Mouse (Mus musculus) embryonic fibroblast, embryonic 13.5 days (primary cell): Measurements from ENCODE around the gene Gm20388. TPM values are rescaled to one million over a fixed set of nuclear protein-coding genes. Genes with fewer than 3 reads are reported as not detected.

Source experiments
- H3K27ac ChIP-seq: 2 replicates; pipeline ENCODE4 v1.5.1; 2012; ENCODE audit warnings: low read length, control low read depth, inconsistent platforms; ENCODE audit not compliant: insufficient read depth
- H3K4me1 ChIP-seq: 2 replicates; pipeline ENCODE4 v1.6.1; 2011; ENCODE audit warnings: low read length; ENCODE audit not compliant: control insufficient read depth, insufficient read depth
- H3K4me3 ChIP-seq: 2 replicates; pipeline ENCODE4 v1.5.1; 2011; ENCODE audit warnings: mild to moderate bottlenecking, control low read depth, low read length; ENCODE audit not compliant: insufficient read depth
- CTCF ChIP-seq: IDR thresholded peaks from 2 replicates; pipeline ENCODE4 v1.5.1; 2011; ENCODE audit warnings: mild to moderate bottlenecking, control low read depth, low read length, moderate library complexity, borderline replicate concordance; ENCODE audit not compliant: insufficient read depth
- POLR2A ChIP-seq: IDR thresholded peaks from 2 replicates; pipeline ENCODE4 v1.6.1; 2011; ENCODE audit warnings: low read depth, mild to moderate bottlenecking, control low read depth, low read length, moderate library complexity
- polyA plus RNA-seq: library from polyadenylated mRNA; stranded (reverse); fragments of >200 nt; gene quantifications from 2 replicates; pipeline ENCODE4 v1.2.4, GENCODE M21; 2011; ENCODE audit warnings: low read depth; ENCODE audit not compliant: missing spikeins, insufficient read length

Gm20388 gene
- polyA plus RNA-seq, 1 experiment: 82.8 TPM

DNA sequence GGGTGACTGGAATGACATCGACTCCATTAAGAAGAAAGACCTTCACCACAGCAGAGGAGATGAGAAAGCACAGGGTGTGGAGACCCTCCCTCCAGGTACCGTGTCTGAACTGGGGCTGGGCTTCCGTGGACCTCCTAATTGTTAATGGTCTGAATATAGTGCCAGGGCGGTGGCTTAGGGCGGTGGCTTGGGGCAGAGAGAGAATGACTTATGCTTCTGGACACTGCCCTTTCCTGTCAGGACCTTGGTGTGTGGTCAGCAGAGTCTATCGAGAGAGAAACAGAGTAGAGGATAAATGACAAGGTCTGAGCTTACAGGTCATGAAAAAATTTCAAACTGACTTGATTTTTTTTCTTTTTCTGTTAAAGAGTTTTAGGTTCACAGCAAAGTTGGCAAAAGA, 4384.7 kb downstream of the Gm20388 start:
- Histone ChIP-seq H3K4me1 (peaks cover 20% of the 10 kb centered on the region), H3K27ac (no peak overlapping the region), H3K4me3 (no peak overlapping the region)
- TF ChIP-seq CTCF: no peak
- TF ChIP-seq POLR2A: no peak

DNA sequence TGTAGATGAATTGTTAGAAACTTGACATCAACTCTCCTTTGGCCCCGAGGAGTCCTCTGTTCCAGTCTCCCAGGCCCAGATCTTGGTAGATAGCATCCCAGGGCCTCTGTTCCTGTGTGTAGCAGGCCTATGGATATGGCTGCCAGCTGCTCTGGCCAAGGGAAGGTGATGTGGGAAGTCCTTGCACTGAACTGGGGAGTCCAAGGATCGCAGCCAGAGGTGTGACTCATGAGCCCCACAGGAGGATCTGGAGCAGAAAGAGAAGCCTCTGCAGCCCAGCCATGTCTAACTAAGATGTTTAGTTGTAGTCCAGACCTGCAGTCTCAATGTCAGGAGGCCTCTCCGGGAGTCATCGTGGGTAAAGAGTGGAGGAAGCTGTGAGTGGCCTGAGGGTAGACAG, 4390.9 kb downstream of the Gm20388 start:
- Histone ChIP-seq H3K4me1 (peaks cover 3% of the 10 kb centered on the region; the same call in 1 of the 2 replicates), H3K27ac (no peak overlapping the region), H3K4me3 (no peak overlapping the region)
- TF ChIP-seq POLR2A (no peak), CTCF (no peak)

DNA sequence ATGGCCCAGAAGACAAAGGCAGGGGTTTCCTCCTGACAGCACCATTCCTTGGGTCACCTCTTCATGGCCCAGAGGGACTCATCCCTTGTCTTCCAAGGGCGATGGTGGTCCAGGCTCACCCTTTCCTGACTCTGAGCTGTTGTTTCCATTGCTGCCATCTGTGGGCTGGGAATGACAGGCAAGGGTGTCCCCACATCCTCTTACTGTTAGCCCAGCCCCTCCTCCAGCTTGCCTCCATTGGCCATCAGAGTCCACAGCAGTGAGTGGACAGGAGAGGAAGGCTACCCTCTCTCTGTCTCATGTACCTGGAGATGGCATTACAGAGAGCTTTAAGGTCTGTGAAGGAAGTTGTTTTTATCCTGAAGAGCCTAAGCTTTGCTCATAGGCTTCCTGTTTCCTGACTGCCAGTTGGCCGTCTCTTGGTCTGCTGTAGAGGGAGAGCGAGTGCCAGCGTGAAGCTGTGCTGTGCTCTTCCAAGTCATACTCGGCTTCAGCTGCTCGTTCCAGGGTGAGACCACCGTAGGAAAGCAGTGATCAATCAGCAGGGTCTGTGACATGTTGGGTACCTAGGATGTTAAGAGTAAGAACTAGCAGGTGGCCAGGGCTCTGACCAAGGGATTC, 4391.4 kb downstream of the Gm20388 start:
- TF ChIP-seq POLR2A (no peak), CTCF (no peak)
- no peak overlapping the region for H3K27ac ChIP-seq
- H3K4me1 ChIP-seq: peaks cover 3% of the 10 kb centered on the region; the same call in 1 of the 2 replicates
- no peak overlapping the region for H3K4me3 ChIP-seq

DNA sequence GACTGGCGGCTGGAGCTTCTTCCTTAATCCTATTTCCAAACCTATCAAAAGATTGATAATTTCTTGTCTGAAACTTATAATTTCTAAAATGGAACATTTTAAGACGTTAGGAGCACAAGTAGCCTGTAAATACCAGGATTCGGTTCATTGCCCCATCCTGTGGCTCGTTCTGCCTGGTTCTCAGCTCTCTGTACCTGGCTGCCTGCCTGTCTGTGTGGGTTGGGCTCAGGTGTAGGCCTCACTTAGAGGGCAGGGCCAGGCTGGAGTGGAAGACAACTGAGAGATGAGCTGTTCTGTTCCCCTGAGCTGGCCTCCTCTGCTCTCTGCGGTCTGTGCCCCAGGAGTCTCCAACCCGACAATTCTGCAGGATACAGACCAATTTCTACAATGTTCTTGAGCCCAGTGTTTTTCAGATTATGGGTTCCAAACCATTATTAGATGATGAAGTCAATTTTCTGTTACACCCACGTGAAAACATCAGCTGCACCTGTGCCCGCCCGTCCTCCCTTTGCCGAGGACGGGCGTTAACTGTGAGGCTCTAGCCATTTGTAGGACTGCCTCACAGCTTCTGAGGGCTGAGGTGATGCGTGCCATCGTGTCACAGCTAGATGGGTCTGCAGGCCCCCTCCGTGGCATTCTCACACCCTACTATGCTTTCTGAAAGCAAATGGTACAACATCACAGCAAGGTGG, 4392.7 kb downstream of the Gm20388 start:
- peaks cover 3% of the 10 kb centered on the region; the same call in 1 of the 2 replicates for H3K4me1 ChIP-seq
- H3K27ac ChIP-seq: no peak overlapping the region
- TF ChIP-seq POLR2A (no peak), CTCF (no peak)
- H3K4me3 ChIP-seq: no peak overlapping the region

DNA sequence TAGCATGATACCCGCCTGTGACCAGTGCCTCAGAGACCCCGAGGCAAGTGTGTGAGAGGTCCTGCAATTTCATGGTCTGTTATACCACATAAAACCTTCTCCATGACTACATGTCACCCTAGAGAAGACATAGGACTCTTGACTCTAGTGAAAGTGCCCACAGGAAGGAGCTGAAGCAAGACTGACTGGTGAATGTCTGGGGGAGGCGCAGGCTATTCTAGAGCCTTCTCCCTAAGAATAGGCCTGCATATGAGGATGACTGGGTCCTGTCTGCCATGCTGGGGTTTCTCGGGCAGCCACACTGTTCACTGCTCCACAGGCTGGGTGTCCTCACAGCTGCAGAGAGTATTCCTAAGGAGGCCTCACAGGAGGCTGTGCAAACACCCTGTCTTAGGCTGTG, 4393.5 kb downstream of the Gm20388 start:
- H3K4me3 ChIP-seq: no peak overlapping the region
- H3K4me1 ChIP-seq: peaks cover 3% of the 10 kb centered on the region; the same call in 1 of the 2 replicates
- no peak overlapping the region for H3K27ac ChIP-seq
- no peak for TF ChIP-seq CTCF
- TF ChIP-seq POLR2A: no peak

DNA sequence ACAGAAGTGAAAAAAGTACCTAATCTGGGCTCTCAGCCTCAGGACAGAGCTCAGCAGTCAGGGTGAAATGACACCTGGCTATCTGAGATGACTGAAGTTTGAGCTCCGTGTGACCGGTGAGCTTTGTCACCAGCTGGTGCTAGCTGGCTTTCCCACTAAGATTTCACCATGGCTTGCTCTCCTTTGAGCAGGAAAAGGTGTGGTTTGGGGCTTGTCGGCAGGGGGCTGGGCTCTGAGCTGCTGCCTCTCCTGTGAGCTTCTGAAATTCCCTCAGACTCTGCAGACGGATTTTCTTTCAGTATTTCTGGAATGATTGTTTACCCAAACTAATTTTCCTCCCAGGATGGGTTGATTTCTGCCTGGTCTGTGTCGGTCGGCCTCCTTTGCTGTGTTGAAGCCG, 4395.9 kb downstream of the Gm20388 start:
- Histone ChIP-seq H3K4me1 (peaks cover 3% of the 10 kb centered on the region; the same call in 1 of the 2 replicates), H3K4me3 (no peak overlapping the region), H3K27ac (no peak overlapping the region)
- no peak for TF ChIP-seq CTCF
- TF ChIP-seq POLR2A: no peak

DNA sequence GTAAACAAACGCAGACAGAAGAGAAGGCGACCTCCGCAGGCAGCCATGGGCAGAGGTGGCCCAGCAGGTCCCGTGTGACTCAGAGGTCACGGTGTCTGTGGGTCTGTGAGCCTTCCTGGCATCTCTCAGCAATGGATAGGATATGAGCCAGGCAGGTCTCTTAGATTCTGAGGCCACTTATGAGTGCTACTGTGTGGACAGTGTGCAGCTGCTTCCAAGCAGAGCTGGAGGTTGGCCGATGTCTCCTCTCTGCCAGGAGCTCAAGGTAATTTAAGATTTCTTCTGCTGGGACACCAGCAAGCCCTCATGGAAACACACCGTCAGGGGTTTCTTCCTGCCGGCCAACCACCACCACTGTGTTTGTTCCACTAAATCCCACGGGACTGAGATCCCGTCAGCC, 4397.1 kb downstream of the Gm20388 start:
- TF ChIP-seq POLR2A (no peak), CTCF (no peak)
- H3K4me3 ChIP-seq: no peak overlapping the region
- no peaks in the 10 kb centered on the region for H3K4me1 ChIP-seq
- H3K27ac ChIP-seq: no peak overlapping the region

DNA sequence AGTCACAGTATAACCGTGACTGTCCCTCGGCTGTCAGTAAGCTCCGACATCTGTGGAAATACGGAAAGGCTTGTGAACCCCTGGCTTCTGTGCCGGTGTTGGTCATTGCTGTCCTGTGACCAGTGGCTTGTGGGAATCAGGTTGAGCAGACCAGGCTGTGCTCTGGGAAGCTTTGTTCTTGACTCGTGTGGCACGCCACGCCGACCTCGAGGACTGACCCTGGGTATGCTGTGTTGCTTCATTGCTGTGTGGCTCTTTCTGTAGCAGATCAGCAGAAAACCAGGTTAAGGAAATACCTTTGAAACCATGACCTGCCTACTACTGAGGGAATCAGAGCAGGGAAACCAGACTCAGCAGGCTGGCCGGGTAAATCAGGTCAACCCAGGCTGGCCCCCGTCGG, 4399.9 kb downstream of the Gm20388 start:
- Histone ChIP-seq H3K4me1 (no peaks in the 10 kb centered on the region), H3K4me3 (no peak overlapping the region), H3K27ac (no peak overlapping the region)
- TF ChIP-seq CTCF: no peak
- no peak for TF ChIP-seq POLR2A

DNA sequence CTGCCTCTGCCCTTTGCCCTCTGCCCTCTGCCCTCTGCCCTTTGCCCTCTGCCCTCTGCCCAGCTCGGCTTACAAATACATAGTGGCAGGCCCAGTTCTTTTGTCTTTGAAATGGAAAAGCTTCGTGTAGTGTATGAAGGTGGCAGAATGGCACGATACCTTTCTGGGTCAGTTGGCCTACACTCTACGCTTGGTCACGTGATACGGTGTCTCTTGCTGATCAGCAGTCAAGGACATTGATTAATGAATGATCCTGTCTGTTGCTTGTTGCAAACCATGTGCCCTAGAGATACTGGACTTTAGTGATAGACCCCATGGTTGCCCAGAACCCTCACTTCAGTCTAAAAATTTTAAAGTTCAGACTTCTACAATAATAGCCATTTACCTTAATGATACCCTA, 4400.5 kb downstream of the Gm20388 start:
- Histone ChIP-seq H3K27ac (no peak overlapping the region), H3K4me3 (no peak overlapping the region), H3K4me1 (no peaks in the 10 kb centered on the region)
- TF ChIP-seq POLR2A: no peak
- no peak for TF ChIP-seq CTCF

DNA sequence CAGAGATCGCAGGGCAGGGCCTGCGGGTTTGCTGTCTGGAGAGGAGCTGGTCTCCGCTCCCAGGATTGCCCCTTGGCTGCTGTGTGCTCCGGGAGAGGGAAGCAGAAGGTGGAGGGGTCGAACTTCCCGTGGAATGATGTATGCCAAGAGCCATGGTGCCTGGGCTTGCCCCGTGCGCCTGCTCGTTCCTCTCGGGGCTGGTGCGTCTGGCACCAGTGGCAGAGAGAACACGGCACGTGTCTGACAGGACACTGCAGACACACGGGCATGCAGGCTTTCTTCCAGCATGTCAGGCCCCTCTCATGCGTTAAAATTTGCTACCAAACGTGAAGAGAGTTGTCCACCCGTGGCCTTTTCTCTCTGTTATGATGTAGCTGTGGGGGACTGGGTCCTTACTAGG, 4401.1 kb downstream of the Gm20388 start:
- Histone ChIP-seq H3K27ac (no peak overlapping the region), H3K4me3 (no peak overlapping the region), H3K4me1 (0 out of 2 replicates have a peak, but pooled peaks cover 3% of the 10 kb centered on the region)
- TF ChIP-seq CTCF (no peak), POLR2A (no peak)
